Mouse (Mus musculus) embryonic facial prominence, embryonic 11.5 days (tissue): ENCODE results near the gene Thegl. TPM values are rescaled to one million over a fixed set of nuclear protein-coding genes. Genes with fewer than 3 reads are reported as not detected.
A peak's percentile ranks its signal among the peaks of the same experiment; 100 is the strongest.
"Not testable (repeated sequence)": the region's sequence is repeated elsewhere in the genome, so short reads cannot be mapped to it uniquely, and the experiment has no call there.

Source experiments
- ATAC-seq: fragments of 200-750 bp; cut with Nextera tagmentation; replicated peaks from 2 replicates; pipeline ENCODE4 v1.8.0; 2017; ENCODE audit warnings: low read depth; ENCODE audit not compliant: insufficient number of reproducible peaks, low FRiP score, low TSS enrichment
- DNase-seq: peaks from one replicate; pipeline ENCODE4 v3.0.0-alpha.2; 2015; ENCODE audit warnings: low spot score
- H3K27ac ChIP-seq: fragments of 300-500 bp; sonication (generic); replicated peaks from 2 replicates; pipeline ENCODE4 v1.5.1; 2014; ENCODE audit warnings: mild to moderate bottlenecking, low read depth, low read length, control low read depth
- H3K27me3 ChIP-seq: fragments of 300-500 bp; sonication (generic); 2 replicates; pipeline ENCODE4 v1.6.1; 2014; ENCODE audit warnings: mild to moderate bottlenecking, low read length, moderate library complexity, mixed read lengths; ENCODE audit not compliant: control insufficient read depth, insufficient read depth
- H3K36me3 ChIP-seq: fragments of 300-500 bp; sonication (generic); replicated peaks from 2 replicates; pipeline ENCODE4 v1.6.1; 2014; ENCODE audit warnings: low read depth, mild to moderate bottlenecking, low read length, moderate library complexity, mixed read lengths; ENCODE audit not compliant: control insufficient read depth, insufficient read depth
- H3K4me1 ChIP-seq: fragments of 300-500 bp; sonication (generic); 2 replicates; pipeline ENCODE4 v1.6.1; 2014; ENCODE audit warnings: low read length, mixed read lengths; ENCODE audit not compliant: control insufficient read depth, insufficient read depth
- H3K4me2 ChIP-seq: fragments of 300-500 bp; sonication (generic); 2 replicates; pipeline ENCODE4 v1.6.1; 2014; ENCODE audit warnings: low read depth, mild to moderate bottlenecking, control low read depth, low read length, moderate library complexity
- H3K4me3 ChIP-seq: fragments of 300-500 bp; sonication (generic); 2 replicates; pipeline ENCODE4 v1.5.1; 2014; ENCODE audit warnings: low read depth, low read length, control low read depth
- H3K9ac ChIP-seq: fragments of 300-500 bp; sonication (generic); replicated peaks from 2 replicates; pipeline ENCODE4 v1.6.1; 2014; ENCODE audit warnings: mild to moderate bottlenecking, control low read depth, low read length
- H3K9me3 ChIP-seq: fragments of 300-500 bp; sonication (generic); replicated peaks from 2 replicates; pipeline ENCODE4 v1.6.1; 2016; ENCODE audit warnings: mild to moderate bottlenecking, low read length, inconsistent platforms, mixed read lengths; ENCODE audit not compliant: control insufficient read depth
- whole genome bisulfite sequencing: fragments of 180-500 bp; shearing (Covaris S2); extraction: QIAGEN DNeasy Blood & Tissue Kit; methylation state at CpG from one replicate; pipeline ENCODE4 v1.1.7; 2014; 5-methylcytosine and 5-hydroxymethylcytosine counted together
- polyA plus RNA-seq: library from polyadenylated mRNA; unstranded; fragments of >200 nt; fragmentation: Nextera tagmentation; extraction: Ambion mirVana; gene quantifications from 2 replicates; pipeline ENCODE4 v1.2.1, GENCODE M21; 2014

Gene Thegl
- polyA plus RNA-seq, 1 experiment from 2014 or later = 0.13 TPM

GRCm38 (mm10) chr5:77013171-77013570, 2.7 kb upstream of the Thegl start:
- Histone ChIP-seq H3K36me3 (no peaks in the 10 kb centered on the region), H3K9ac (no peak overlapping the region), H3K27ac (no peak overlapping the region), H3K4me3 (no peak overlapping the region), H3K27me3 (no peaks in the 10 kb centered on the region), H3K9me3 (no peaks in the 10 kb centered on the region), H3K4me2 (no peak overlapping the region), H3K4me1 (no peaks in the 10 kb centered on the region)
- 77% methylated on average over 3 of the region's 3 CpGs for WGBS
- no peak for ATAC-seq
- DNase-seq = no peak

DNA sequence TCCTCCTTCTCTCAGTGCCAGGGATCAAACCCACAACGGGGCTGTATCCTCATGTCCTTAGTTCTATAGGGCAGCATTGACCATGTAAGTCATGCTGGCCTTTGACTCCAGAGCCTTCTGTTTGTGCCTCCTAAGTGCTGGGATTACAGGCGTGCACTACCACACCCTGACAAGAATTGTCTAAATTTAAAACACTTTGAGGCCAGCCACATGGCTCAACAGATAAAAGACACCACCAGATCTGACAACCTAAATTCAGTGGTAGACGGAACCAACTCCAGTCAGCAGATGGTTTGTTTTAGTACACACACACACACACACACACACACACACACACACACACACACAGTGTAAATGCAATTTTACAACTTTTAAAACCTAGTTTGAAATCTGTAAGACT, 12.2 kb downstream of the Thegl start:
- WGBS = 76% methylated on average over 3 of the region's 3 CpGs
- no peaks in the 10 kb centered on the region for H3K9me3 ChIP-seq
- H3K36me3 ChIP-seq = no peaks in the 10 kb centered on the region
- H3K27ac ChIP-seq = no peak overlapping the region
- H3K9ac ChIP-seq = no peak overlapping the region
- H3K4me3 ChIP-seq = no peak overlapping the region
- no peaks in the 10 kb centered on the region for H3K4me1 ChIP-seq
- ATAC-seq = no peak
- no peak for DNase-seq
- H3K27me3 ChIP-seq = no peaks in the 10 kb centered on the region
- no peak overlapping the region for H3K4me2 ChIP-seq

DNA sequence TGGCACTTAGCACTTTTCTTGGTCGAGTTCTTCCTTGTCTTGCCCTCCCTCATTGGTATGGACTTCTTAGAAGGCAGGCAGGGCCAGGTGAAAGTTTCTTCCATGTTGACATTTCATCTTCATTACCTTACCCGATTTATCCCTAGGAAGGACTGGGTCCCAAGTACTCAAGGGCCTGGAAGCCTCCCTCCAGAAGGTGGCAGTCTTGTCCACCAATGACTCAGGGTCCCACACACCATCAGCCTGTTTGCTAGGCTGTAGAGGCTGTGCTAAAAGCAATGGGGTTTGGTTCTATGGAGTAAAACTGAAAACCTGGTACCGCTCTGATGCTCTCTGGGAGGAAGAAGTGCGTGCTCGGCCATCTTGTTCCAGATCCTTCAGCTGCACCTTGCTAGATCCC, 13.9 kb downstream of the Thegl start:
- H3K4me3 ChIP-seq = no peak overlapping the region
- H3K4me2 ChIP-seq = no peak overlapping the region
- 83% methylated on average over 5 of the region's 5 CpGs for WGBS
- no peaks in the 10 kb centered on the region for H3K27me3 ChIP-seq
- H3K4me1 ChIP-seq = no peaks in the 10 kb centered on the region
- no peak overlapping the region for H3K9ac ChIP-seq
- peak; percentile 36 for DNase-seq
- no peaks in the 10 kb centered on the region for H3K9me3 ChIP-seq
- H3K27ac ChIP-seq = no peak overlapping the region
- H3K36me3 ChIP-seq = no peaks in the 10 kb centered on the region
- no peak for ATAC-seq

DNA sequence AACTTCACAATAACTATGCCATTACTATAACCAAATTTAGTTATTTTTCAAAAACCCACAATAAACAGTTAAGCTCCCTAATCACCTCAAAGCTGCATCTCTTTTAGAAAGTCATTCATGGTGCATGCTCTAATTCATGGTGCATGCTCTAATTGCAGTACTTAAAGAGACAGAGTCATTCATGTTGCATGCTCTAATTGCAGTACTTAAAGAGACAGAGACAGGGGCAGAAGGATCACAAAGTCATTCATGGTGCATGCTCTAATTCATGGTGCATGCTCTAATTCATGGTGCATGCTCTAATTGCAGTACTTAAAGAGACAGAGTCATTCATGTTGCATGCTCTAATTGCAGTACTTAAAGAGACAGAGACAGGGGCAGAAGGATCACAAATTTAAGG, 19.3 kb downstream of the Thegl start:
- not testable (repeated sequence) for H3K4me2 ChIP-seq, H3K9ac ChIP-seq, DNase-seq, H3K9me3 ChIP-seq, H3K27ac ChIP-seq, H3K4me1 ChIP-seq, H3K36me3 ChIP-seq, ATAC-seq, H3K4me3 ChIP-seq, H3K27me3 ChIP-seq

- Histone ChIP-seq H3K9ac (no peak overlapping the region), H3K4me3 (no peak overlapping the region), H3K27ac (no peak overlapping the region), H3K4me2 (no peak overlapping the region), H3K4me1 (no peaks in the 10 kb centered on the region), H3K9me3 (no peaks in the 10 kb centered on the region), H3K36me3 (no peaks in the 10 kb centered on the region), H3K27me3 (no peaks in the 10 kb centered on the region)
- no peak for ATAC-seq
- no peak for DNase-seq
- 84% methylated on average over 10 of the region's 10 CpGs for WGBS
These were observed 22.6 kb downstream of the Thegl start for GRCm38 (mm10) chr5:77038451-77038850.

- Histone ChIP-seq H3K27me3 (no peaks in the 10 kb centered on the region), H3K36me3 (no peaks in the 10 kb centered on the region), H3K27ac (no peak overlapping the region), H3K4me1 (no peaks in the 10 kb centered on the region), H3K4me3 (no peak overlapping the region), H3K4me2 (no peak overlapping the region), H3K9ac (no peak overlapping the region), H3K9me3 (no peaks in the 10 kb centered on the region)
- DNase-seq = no peak
- ATAC-seq = no peak
These were observed 23.6 kb downstream of the Thegl start for GRCm38 (mm10) chr5:77039391-77039790.

GRCm38 (mm10) chr5:77044362-77044761, 28.5 kb downstream of the Thegl start:
- Histone ChIP-seq H3K27ac (no peak overlapping the region), H3K4me2 (no peak overlapping the region), H3K27me3 (no peaks in the 10 kb centered on the region), H3K9ac (no peak overlapping the region), H3K4me3 (no peak overlapping the region), H3K9me3 (no peaks in the 10 kb centered on the region), H3K4me1 (no peaks in the 10 kb centered on the region), H3K36me3 (no peaks in the 10 kb centered on the region)
- no peak for ATAC-seq
- DNase-seq = no peak
- WGBS = 80% methylated on average over 5 of the region's 5 CpGs

GRCm38 (mm10) chr5:77052616-77053015, 36.8 kb downstream of the Thegl start:
- no peaks in the 10 kb centered on the region for H3K9me3 ChIP-seq
- no peaks in the 10 kb centered on the region for H3K4me1 ChIP-seq
- H3K27me3 ChIP-seq = no peaks in the 10 kb centered on the region
- 93% methylated on average over 5 of the region's 5 CpGs for WGBS
- no peaks in the 10 kb centered on the region for H3K36me3 ChIP-seq
- no peak for DNase-seq
- ATAC-seq = no peak
- H3K9ac ChIP-seq = no peak overlapping the region
- H3K4me3 ChIP-seq = no peak overlapping the region
- H3K27ac ChIP-seq = no peak overlapping the region
- no peak overlapping the region for H3K4me2 ChIP-seq
